Mouse (Mus musculus) thymus, postnatal 10 days (tissue): ENCODE data around the gene Pbld1.

Experiments used
- DNase-seq, 2 experiments: peaks; one replicate each; pipeline ENCODE4 v3.0.0; 2021; ENCODE audit warnings: low spot score in 2 of 2

Pbld1 gene

GRCm38 (mm10) chr10:63092616-63093550 is 32.9 kb downstream of the Pbld1 start:
- no peak for DNase-seq

- DNase-seq: no peak
Observed at GRCm38 (mm10) chr10:63096757-63097156, 36.8 kb downstream of the Pbld1 start.

- no peak for DNase-seq
Observed at GRCm38 (mm10) chr10:63098191-63098590, 38.2 kb downstream of the Pbld1 start.

GRCm38 (mm10) chr10:63099521-63099920 is 39.6 kb downstream of the Pbld1 start, which contains the start of gene Atoh7:
TSS of gene Atoh7 (plus strand) at chr10:63099651.
- no peak for DNase-seq

GRCm38 (mm10) chr10:63099941-63100562 is 40.1 kb downstream of the Pbld1 start:
- DNase-seq: peak in 1 of 2 experiments; percentile 13

- DNase-seq: no peak
Observed at GRCm38 (mm10) chr10:63100657-63101056, 40.7 kb downstream of the Pbld1 start.

- peak in 1 of 2 experiments; percentile 38 for DNase-seq
Observed at GRCm38 (mm10) chr10:63113027-63113604, 53.2 kb downstream of the Pbld1 start.

GRCm38 (mm10) chr10:63113716-63114360 is 53.9 kb downstream of the Pbld1 start:
- DNase-seq: no peak

- DNase-seq: no peak
Observed at GRCm38 (mm10) chr10:63115881-63116280, 55.9 kb downstream of the Pbld1 start.

- DNase-seq: no peak
Observed at GRCm38 (mm10) chr10:63116376-63116775, 56.4 kb downstream of the Pbld1 start.

GRCm38 (mm10) chr10:63117583-63117982 is 57.6 kb downstream of the Pbld1 start:
- DNase-seq: no peak

GRCm38 (mm10) chr10:63119916-63120315 is 60.0 kb downstream of the Pbld1 start:
- DNase-seq: no peak

GRCm38 (mm10) chr10:63121961-63122360 is 62.0 kb downstream of the Pbld1 start:
- no peak for DNase-seq

- no peak for DNase-seq
Observed at GRCm38 (mm10) chr10:63122516-63122915, 62.6 kb downstream of the Pbld1 start.

- DNase-seq: no peak
Observed at GRCm38 (mm10) chr10:63123141-63123540, 63.2 kb downstream of the Pbld1 start.

GRCm38 (mm10) chr10:63124016-63124415 is 64.1 kb downstream of the Pbld1 start:
- no peak for DNase-seq

GRCm38 (mm10) chr10:63125343-63125742 is 65.4 kb downstream of the Pbld1 start:
- DNase-seq: no peak

- DNase-seq: no peak
Observed at GRCm38 (mm10) chr10:63126116-63126515, 66.2 kb downstream of the Pbld1 start.

GRCm38 (mm10) chr10:63127156-63127555 is 67.2 kb downstream of the Pbld1 start:
- DNase-seq: no peak
